Mouse (Mus musculus) right cerebral cortex, postnatal 10 days (tissue): ENCODE measurements around the gene Gm2075.
"Not testable (repeated sequence)": the region's sequence is repeated elsewhere in the genome, so short reads cannot be mapped to it uniquely, and the experiment has no call there.

Experiments used
- DNase-seq, 2 experiments: peaks; one replicate each; pipeline ENCODE4 v3.0.0; 2021; ENCODE audit warnings: low spot score in 2 of 2

Gene Gm2075

GRCm38 (mm10) chr12:88011548-88011947, at the start of gene Gm2075:
Gene Gm2075 (plus strand): TSS chr12:88011848.
- not testable (repeated sequence) for DNase-seq

- DNase-seq = not testable (repeated sequence)
Observed at GRCm38 (mm10) chr12:87984000-87984399, 27.6 kb upstream of the Gm2075 start.

GRCm38 (mm10) chr12:88004118-88004517, 7.5 kb upstream of the Gm2075 start:
- not testable (repeated sequence) for DNase-seq

- DNase-seq = not testable (repeated sequence)
Observed at GRCm38 (mm10) chr12:88018671-88019070, 7.0 kb downstream of the Gm2075 start, which contains the start of gene Gm6803. Gene Gm6803 (minus strand): TSS chr12:88018771.

GRCm38 (mm10) chr12:88026704-88027103, 15.1 kb downstream of the Gm2075 start, which contains the start of gene Gm2056:
Gene Gm2056 (plus strand): TSS chr12:88027004.
- DNase-seq = not testable (repeated sequence)

- not testable (repeated sequence) for DNase-seq
Observed at GRCm38 (mm10) chr12:88032250-88032649, 20.6 kb downstream of the Gm2075 start.

- not testable (repeated sequence) for DNase-seq
Observed at GRCm38 (mm10) chr12:88039062-88039461, 27.4 kb downstream of the Gm2075 start.

GRCm38 (mm10) chr12:88039703-88040102, 28.1 kb downstream of the Gm2075 start:
- DNase-seq = not testable (repeated sequence)

GRCm38 (mm10) chr12:88045226-88045625, 33.6 kb downstream of the Gm2075 start:
- DNase-seq = not testable (repeated sequence)
